Mouse (Mus musculus): ENCODE measurements at regions not wholly inside any gene's neighbourhood (a gene's known extent, or its start where the extent isn't known, plus 50 kb on each side); places are given as distances from the start of the nearest gene placed in this dataset.

DNA sequence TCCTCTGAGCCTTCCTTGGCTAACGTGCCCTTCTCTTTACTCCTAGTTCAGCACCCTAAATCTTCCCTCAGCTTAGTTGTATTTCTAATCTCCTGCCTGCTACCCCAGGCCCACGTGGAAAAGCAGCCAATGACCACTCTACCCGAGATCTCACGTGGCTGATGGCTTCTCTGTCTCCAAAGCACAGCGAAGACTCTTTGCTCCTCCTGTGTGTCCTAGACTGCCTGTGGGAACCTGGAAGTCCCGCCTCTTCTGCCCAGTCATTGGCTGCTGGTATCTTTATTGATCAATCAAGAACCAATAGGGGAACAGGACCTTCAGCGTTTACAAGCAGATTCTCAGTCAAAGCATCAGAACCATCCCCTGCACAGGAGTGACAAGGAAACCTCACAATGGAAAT is 54.8 kb downstream of the Gm19935 start:
- DNase-seq (ENCODE audit: low read depth, low spot score), result no peak

- DNase-seq (ENCODE audit: low read depth, low spot score), result no peak
Measured at GRCm38 (mm10) chr8:90761947-90762346, 55.2 kb downstream of the Gm19935 start.

DNA sequence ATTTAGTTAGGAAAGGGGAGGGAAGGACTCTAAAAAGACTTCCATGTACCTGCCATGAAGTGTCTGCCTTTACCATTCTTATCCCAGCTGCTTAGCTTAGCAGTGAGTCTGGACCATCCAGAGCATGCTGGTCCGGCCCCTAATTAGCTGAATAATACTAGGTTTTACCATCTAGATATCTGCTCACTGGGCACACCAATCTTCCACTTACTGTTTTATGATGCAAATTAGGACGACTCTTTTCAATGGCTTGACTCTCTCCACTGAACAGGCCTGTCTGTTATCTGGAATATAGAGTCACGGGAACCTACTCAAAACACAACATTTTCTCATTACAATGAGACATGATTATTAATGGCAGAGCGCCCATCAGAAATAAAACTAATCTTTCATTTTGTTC is 55.7 kb downstream of the Gm19935 start:
- no peak for DNase-seq (ENCODE audit: low read depth, low spot score)

DNA sequence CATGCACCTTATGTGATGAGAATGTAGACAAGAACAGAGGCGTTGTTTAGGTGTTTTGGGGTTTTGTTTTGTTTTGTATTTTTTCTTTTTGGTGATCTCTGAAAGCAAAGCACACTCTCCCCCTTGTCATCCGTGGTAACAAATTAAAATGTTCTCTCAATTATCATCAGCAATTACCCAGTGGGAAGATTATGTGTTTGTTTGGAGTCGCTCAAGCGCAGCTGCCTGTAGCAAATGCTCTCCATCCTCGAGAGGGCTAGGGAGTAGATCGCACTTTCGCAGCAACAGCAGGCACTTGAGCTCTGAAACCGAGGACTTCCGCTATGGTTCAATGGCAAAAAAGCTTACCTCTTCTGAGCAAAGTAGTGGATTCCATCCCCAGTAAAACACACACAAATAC is 57.7 kb downstream of the Gm19935 start:
- no peak for DNase-seq (ENCODE audit: low read depth, low spot score)

- DNase-seq (ENCODE audit: low read depth, low spot score), result no peak
Measured at GRCm38 (mm10) chr8:90755020-90755419, 62.2 kb downstream of the Gm19935 start.

GRCm38 (mm10) chr8:90743546-90743945 is 73.6 kb downstream of the Gm19935 start:
- no peak for DNase-seq (ENCODE audit: low read depth, low spot score)

GRCm38 (mm10) chr8:90740963-90741733 is 76.0 kb downstream of the Gm19935 start:
- no peak for DNase-seq (ENCODE audit: low read depth, low spot score)

DNA sequence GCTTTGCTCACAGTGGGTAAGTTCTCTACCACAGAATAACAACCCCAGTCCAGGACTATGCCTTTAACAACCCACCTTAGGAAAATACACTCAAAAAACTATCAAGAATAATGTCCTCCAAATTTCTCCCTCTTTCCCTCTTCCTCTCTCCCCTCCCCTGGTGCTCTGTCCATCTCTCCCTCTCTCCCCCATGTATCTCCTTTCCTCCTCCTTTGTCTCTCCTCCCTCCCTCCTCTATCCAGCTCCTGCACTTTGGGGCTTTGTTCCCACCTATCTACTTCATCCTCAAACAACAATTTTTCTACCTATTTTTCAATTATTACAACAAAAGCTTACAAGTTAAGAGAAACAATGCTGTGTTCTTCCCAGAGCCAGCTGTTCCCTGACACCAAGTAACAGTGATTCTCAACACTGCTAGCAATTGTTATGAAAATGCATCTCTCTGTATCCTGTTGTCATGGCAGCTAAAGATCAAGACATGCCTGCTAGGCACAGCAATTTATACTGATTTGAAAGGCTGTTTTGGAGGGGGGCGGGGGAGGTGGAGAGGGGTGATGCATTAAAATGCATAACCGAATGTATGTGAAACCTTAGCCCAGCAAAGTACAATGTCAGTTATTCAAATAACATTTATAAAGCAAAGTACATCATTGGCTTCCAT is 76.8 kb downstream of the Gm19935 start:
- no peak for DNase-seq (ENCODE audit: low read depth, low spot score)

- no peak for DNase-seq (ENCODE audit: low read depth, low spot score)
Measured at GRCm38 (mm10) chr8:90728011-90728410, 89.2 kb downstream of the Gm19935 start.

DNA sequence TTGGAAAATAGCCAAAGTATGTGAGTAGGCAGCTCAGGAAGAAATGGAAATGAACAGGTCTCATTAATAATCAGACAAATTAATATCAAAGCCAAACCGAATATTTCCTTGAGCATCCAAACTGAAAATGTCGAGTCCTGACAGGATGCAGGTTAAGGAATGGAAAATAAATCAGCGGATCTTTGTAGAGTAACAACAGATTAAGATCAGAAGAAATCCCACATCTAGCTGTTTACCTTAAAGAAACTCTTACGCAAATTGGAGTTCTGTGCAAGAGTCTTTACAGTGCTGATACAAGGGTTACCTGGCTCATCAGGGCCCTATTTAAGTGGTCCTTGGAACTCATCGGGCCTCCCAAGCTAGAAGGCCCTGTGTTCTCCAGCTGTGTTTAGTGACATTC is 92.0 kb downstream of the Gm19935 start:
- DNase-seq (ENCODE audit: low read depth, low spot score), result no peak

- no peak for DNase-seq (ENCODE audit: low read depth, low spot score)
Measured at GRCm38 (mm10) chr8:90716436-90716835, 100.8 kb downstream of the Gm19935 start.

GRCm38 (mm10) chr8:90708524-90708923 is 108.7 kb downstream of the Gm19935 start:
- DNase-seq (ENCODE audit: low read depth, low spot score), result peak; percentile 60

DNA sequence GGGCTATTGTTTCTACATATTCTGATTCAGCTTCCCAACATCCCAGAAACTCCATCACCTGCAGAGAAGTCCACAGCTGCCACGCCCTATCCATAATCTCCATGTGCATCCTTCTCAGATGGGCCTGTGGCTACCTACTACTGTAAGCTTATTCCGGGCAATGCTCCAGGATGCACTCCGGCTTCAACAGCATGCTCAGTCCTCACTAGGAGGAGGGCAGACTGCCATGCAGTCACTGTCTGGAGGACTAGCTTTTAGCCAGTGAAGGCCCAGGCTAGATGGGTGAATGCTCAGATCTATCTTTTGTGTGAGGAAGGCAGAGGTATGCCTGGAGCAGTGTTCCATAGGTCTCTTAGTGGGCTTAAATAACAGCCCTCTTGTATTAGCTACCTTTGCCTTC is 124.7 kb downstream of the Gm19935 start:
- no peak for DNase-seq (ENCODE audit: low read depth, low spot score)

GRCm38 (mm10) chr8:90685076-90685475 is 132.1 kb downstream of the Gm19935 start:
- DNase-seq (ENCODE audit: low read depth, low spot score), result no peak

- no peak for DNase-seq (ENCODE audit: low read depth, low spot score)
Measured at GRCm38 (mm10) chr8:90670471-90671057, 146.6 kb downstream of the Gm19935 start.

DNA sequence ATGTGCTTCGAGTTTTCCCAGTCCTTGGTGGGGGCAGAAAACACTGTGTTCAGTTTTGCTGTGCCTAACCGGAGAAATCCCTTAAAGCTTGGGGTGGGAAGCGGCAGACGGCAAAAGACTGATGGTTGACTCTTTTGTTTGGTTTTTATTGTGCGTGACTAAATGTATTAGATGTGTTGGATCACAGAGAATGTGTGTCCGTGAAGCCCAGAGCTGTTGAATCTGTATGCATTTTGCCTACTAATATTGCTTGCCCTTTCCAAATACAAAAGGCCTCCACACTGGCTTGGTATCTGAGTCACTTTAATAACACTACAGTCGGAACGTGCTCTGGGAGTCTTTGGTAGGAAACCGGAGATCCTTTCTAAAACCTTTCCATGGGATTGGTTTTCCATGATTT is 147.8 kb downstream of the Gm19935 start:
- DNase-seq (ENCODE audit: low read depth, low spot score), result no peak

GRCm38 (mm10) chr8:90659066-90659465 is 158.1 kb downstream of the Gm19935 start:
- no peak for DNase-seq (ENCODE audit: low read depth, low spot score)

GRCm38 (mm10) chr8:90657641-90658051 is 159.5 kb downstream of the Gm19935 start:
- peak; percentile 28 for DNase-seq (ENCODE audit: low read depth, low spot score)

DNA sequence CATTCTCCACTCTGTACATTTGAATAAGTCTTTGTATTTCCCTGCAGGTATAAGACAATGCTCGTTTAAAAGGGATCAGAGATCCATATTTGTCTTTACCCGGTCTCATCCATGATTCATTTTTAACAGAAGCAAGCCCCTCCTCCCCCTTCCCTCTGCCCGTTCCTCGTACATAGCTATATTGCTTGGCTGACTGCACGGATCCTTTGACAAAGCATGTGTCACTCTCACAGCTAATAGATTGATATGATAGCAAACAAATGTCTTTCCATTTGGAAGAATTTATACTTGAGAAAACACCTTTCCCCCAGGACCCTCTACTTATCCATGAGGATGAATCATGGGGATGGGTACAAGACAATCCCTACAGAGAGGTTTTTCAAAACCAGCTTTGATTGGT is 160.1 kb downstream of the Gm19935 start:
- no peak for DNase-seq (ENCODE audit: low read depth, low spot score)

GRCm38 (mm10) chr8:90656436-90657090 is 160.6 kb downstream of the Gm19935 start:
- no peak for DNase-seq (ENCODE audit: low read depth, low spot score)

GRCm38 (mm10) chr8:90654786-90655185 is 162.4 kb downstream of the Gm19935 start:
- DNase-seq (ENCODE audit: low read depth, low spot score), result no peak

- DNase-seq (ENCODE audit: low read depth, low spot score), result no peak
Measured at GRCm38 (mm10) chr8:90642392-90642791, 174.8 kb downstream of the Gm19935 start.
